Mouse (Mus musculus) MEL (cell line): ENCODE results near the gene Tmprss12. TPM values are rescaled to one million over a fixed set of nuclear protein-coding genes. Genes with fewer than 3 reads are reported as not detected.

Experiments
- DNase-seq: peaks from one replicate; pipeline ENCODE4 v3.0.0; 2011; ENCODE audit warnings: low read depth, low spot score
- H3K27ac ChIP-seq: 2 replicates; pipeline ENCODE4 v1.5.1; 2012; ENCODE audit warnings: low read depth, mild to moderate bottlenecking, control low read depth, low read length, moderate library complexity; ENCODE audit not compliant: control insufficient read depth
- H3K27me3 ChIP-seq, 2 experiments: fragments of 150-350 bp in 1 of 2; sonication (generic) in 1 of 2; 2 replicates each; pipeline ENCODE4 v1.6.1; 2012; ENCODE audit warnings: low read length in 2 of 2, mild to moderate bottlenecking in 2 of 2, improper control_type of control experiment in 1 of 2, moderate library complexity in 1 of 2; ENCODE audit not compliant: insufficient read depth in 2 of 2, control insufficient read depth in 1 of 2
- H3K36me3 ChIP-seq, 2 experiments: 2 replicates each; pipeline ENCODE4 v1.6.1; 2012 to 2014; ENCODE audit warnings: low read length in 2 of 2, improper control_type of control experiment in 1 of 2, inconsistent platforms in 1 of 2, mild to moderate bottlenecking in 1 of 2; ENCODE audit not compliant: insufficient read depth in 2 of 2, control insufficient read depth in 1 of 2
- H3K4me1 ChIP-seq, 2 experiments: fragments of 150-350 bp in 1 of 2; sonication (generic) in 1 of 2; 2 replicates each; pipeline ENCODE4 v1.6.1; 2012; ENCODE audit warnings: low read length in 2 of 2, improper control_type of control experiment in 1 of 2, mild to moderate bottlenecking in 1 of 2; ENCODE audit not compliant: insufficient read depth in 2 of 2, control insufficient read depth in 1 of 2
- H3K4me3 ChIP-seq, 2 experiments: fragments of 150-350 bp in 1 of 2; sonication (generic) in 1 of 2; 2 replicates each; pipeline ENCODE4 v1.5.1; 2012; ENCODE audit warnings: low read depth in 2 of 2, low read length in 2 of 2, mild to moderate bottlenecking in 2 of 2, moderate library complexity in 2 of 2, control low read depth in 1 of 2, improper control_type of control experiment in 1 of 2; ENCODE audit not compliant: control insufficient read depth in 1 of 2, insufficient read depth in 1 of 2
- H3K79me2 ChIP-seq: 2 replicates; pipeline ENCODE4 v1.6.1; 2012; ENCODE audit warnings: mild to moderate bottlenecking, low read length, moderate library complexity; ENCODE audit not compliant: control insufficient read depth, poor library complexity, insufficient read depth
- H3K9ac ChIP-seq: 2 replicates; pipeline ENCODE4 v1.6.1; 2012; ENCODE audit warnings: low read depth, mild to moderate bottlenecking, control low read depth, low read length, moderate library complexity; ENCODE audit not compliant: control insufficient read depth, poor library complexity, severe bottlenecking
- H3K9me3 ChIP-seq: fragments of 150-350 bp; sonication (generic); replicated peaks from 2 replicates; pipeline ENCODE4 v1.6.1; 2012; ENCODE audit warnings: mild to moderate bottlenecking, low read length, improper control_type of control experiment, moderate library complexity; ENCODE audit not compliant: insufficient read depth
- BHLHE40 ChIP-seq: IDR thresholded peaks from 2 replicates; pipeline ENCODE4 v1.6.1; 2012; ENCODE audit warnings: low read depth, mild to moderate bottlenecking, inconsistent platforms, low read length, improper control_type of control experiment, borderline replicate concordance
- CTCF ChIP-seq, 3 experiments: IDR thresholded peaks in 2 of 3; conservative IDR thresholded peaks in 1 of 3; 2 replicates each; pipeline ENCODE4 v1.5.1; 2011 to 2012; ENCODE audit warnings: low read length in 3 of 3, low read depth in 2 of 3, mild to moderate bottlenecking in 2 of 3, improper control_type of control experiment in 1 of 3, inconsistent platforms in 1 of 3, mixed read lengths in 1 of 3, moderate library complexity in 1 of 3; ENCODE audit not compliant: control insufficient read depth in 1 of 3, insufficient read depth in 1 of 3, poor library complexity in 1 of 3, severe bottlenecking in 1 of 3
- E2F4 ChIP-seq: IDR thresholded peaks from 2 replicates; pipeline ENCODE4 v1.6.1; 2011; ENCODE audit warnings: low read depth, low read length, improper control_type of control experiment, borderline replicate concordance
- EP300 ChIP-seq, 2 experiments: IDR thresholded peaks; 2 replicates each; pipeline ENCODE4 v1.6.1; 2011; ENCODE audit warnings: improper control_type of control experiment in 2 of 2, low read length in 2 of 2, low read depth in 1 of 2, mild to moderate bottlenecking in 1 of 2
- ETS1 ChIP-seq: IDR thresholded peaks from 2 replicates; pipeline ENCODE4 v1.6.1; 2012; ENCODE audit warnings: low read depth, mild to moderate bottlenecking, inconsistent platforms, low read length, improper control_type of control experiment, moderate library complexity
- GABPA ChIP-seq: IDR thresholded peaks from 2 replicates; pipeline ENCODE4 v1.6.1; 2012; ENCODE audit warnings: low read depth, mild to moderate bottlenecking, inconsistent platforms, low read length, improper control_type of control experiment, moderate library complexity
- GATA1 ChIP-seq: IDR thresholded peaks from 2 replicates; pipeline ENCODE4 v1.6.1; 2011; ENCODE audit warnings: low read depth, low read length, improper control_type of control experiment
- JUND ChIP-seq: IDR thresholded peaks from 2 replicates; pipeline ENCODE4 v1.6.1; 2011; ENCODE audit warnings: low read depth, mild to moderate bottlenecking, improper control_type of control experiment, low read length
- MAFK ChIP-seq: IDR thresholded peaks from 2 replicates; pipeline ENCODE4 v1.6.1; 2011; ENCODE audit warnings: low read depth, mild to moderate bottlenecking, low read length, improper control_type of control experiment, borderline replicate concordance
- MAX ChIP-seq: IDR thresholded peaks from 2 replicates; pipeline ENCODE4 v1.6.1; 2011; ENCODE audit warnings: low read length, improper control_type of control experiment
- MEF2A ChIP-seq: IDR thresholded peaks from 2 replicates; pipeline ENCODE4 v1.6.1; 2014; ENCODE audit warnings: low read depth, mild to moderate bottlenecking, inconsistent platforms, low read length, improper control_type of control experiment; ENCODE audit not compliant: poor library complexity, insufficient replicate concordance, severe bottlenecking; ENCODE audit errors: extremely low read depth
- MXI1 ChIP-seq: IDR thresholded peaks from 2 replicates; pipeline ENCODE4 v1.6.1; 2011; ENCODE audit warnings: mild to moderate bottlenecking, low read depth, low read length, improper control_type of control experiment
- MYB ChIP-seq: IDR thresholded peaks from 2 replicates; pipeline ENCODE4 v1.6.1; 2011; ENCODE audit warnings: mild to moderate bottlenecking, low read depth, low read length, improper control_type of control experiment
- POLR2A ChIP-seq, 2 experiments: IDR thresholded peaks; 2 replicates each; pipeline ENCODE4 v1.6.1; 2011 to 2012; ENCODE audit warnings: low read length in 2 of 2, mild to moderate bottlenecking in 2 of 2, control low read depth in 1 of 2, improper control_type of control experiment in 1 of 2, low read depth in 1 of 2, moderate library complexity in 1 of 2; ENCODE audit not compliant: control insufficient read depth in 1 of 2, insufficient read depth in 1 of 2, poor library complexity in 1 of 2
- RAD21 ChIP-seq: IDR thresholded peaks from 2 replicates; pipeline ENCODE4 v1.6.1; 2011; ENCODE audit warnings: mild to moderate bottlenecking, low read depth, low read length, improper control_type of control experiment
- RCOR1 ChIP-seq: IDR thresholded peaks from 2 replicates; pipeline ENCODE4 v1.6.1; 2012; ENCODE audit warnings: low read depth, mild to moderate bottlenecking, inconsistent platforms, low read length, improper control_type of control experiment
- TBP ChIP-seq: IDR thresholded peaks from 2 replicates; pipeline ENCODE4 v1.8.0; 2011; ENCODE audit warnings: low read depth, low read length, improper control_type of control experiment
- TCF12 ChIP-seq: IDR thresholded peaks from 2 replicates; pipeline ENCODE4 v1.6.1; 2014; ENCODE audit warnings: low read depth, mild to moderate bottlenecking, inconsistent platforms, low read length, improper control_type of control experiment, moderate library complexity
- USF1 ChIP-seq: IDR thresholded peaks from 2 replicates; pipeline ENCODE4 v1.6.1; 2014; ENCODE audit warnings: low read depth, mild to moderate bottlenecking, inconsistent platforms, low read length, improper control_type of control experiment, moderate library complexity
- USF2 ChIP-seq, 2 experiments: IDR thresholded peaks; 2 replicates each; pipeline ENCODE4 v1.6.1; 2011 to 2012; ENCODE audit warnings: improper control_type of control experiment in 2 of 2, low read length in 2 of 2, borderline replicate concordance in 1 of 2, inconsistent platforms in 1 of 2, low read depth in 1 of 2, mild to moderate bottlenecking in 1 of 2; ENCODE audit not compliant: insufficient read depth in 1 of 2
- ZC3H11A ChIP-seq: IDR thresholded peaks from 2 replicates; pipeline ENCODE4 v1.6.1; 2012; ENCODE audit warnings: low read depth, mild to moderate bottlenecking, inconsistent platforms, low read length, improper control_type of control experiment
- ZKSCAN1 ChIP-seq: IDR thresholded peaks from 2 replicates; pipeline ENCODE4 v1.6.1; 2012; ENCODE audit warnings: low read depth, mild to moderate bottlenecking, inconsistent platforms, low read length, improper control_type of control experiment, moderate library complexity
- polyA plus RNA-seq, 2 experiments: library from polyadenylated mRNA; stranded (reverse) in 1 of 2; unstranded in 1 of 2; fragments of >175 nt in 1 of 2; fragments of >200 nt in 1 of 2; gene quantifications; 2 replicates each; pipeline versions ENCODE4 v1.2.1 to v1.2.4; 2012; ENCODE audit warnings: low replicate concordance in 2 of 2, low read depth in 1 of 2; ENCODE audit not compliant: insufficient read length in 2 of 2, insufficient read depth in 1 of 2, missing spikeins in 1 of 2
- total RNA-seq: library from RNA; depleted of rRNA; stranded (reverse); fragments of 300-350 nt; gene quantifications from 2 replicates; pipeline ENCODE4 v1.2.3, GENCODE M21; 2012

Gene Tmprss12
- total and polyA plus RNA-seq, 3 experiments = not detected

- DNase-seq = peak; percentile 59
- H3K4me3 ChIP-seq = no peak overlapping the region
- H3K27ac ChIP-seq = no peak overlapping the region
- peaks cover 15 to 16% of the 10 kb centered on the region in 2 experiments for H3K4me1 ChIP-seq
- no peaks in the 10 kb centered on the region; a peak in 1 of 4 replicates for H3K27me3 ChIP-seq
- TF ChIP-seq TBP = no peak
- no peak for TF ChIP-seq ZC3H11A
- no peak for TF ChIP-seq GABPA
- no peak for TF ChIP-seq BHLHE40
- TF ChIP-seq ZKSCAN1 = no peak
- TF ChIP-seq POLR2A (IDR thresholded peaks at IDR 0.05; ENCODE audit: control insufficient read depth in 1 of 2, insufficient read depth in 1 of 2, low read depth in 1 of 2, low read length in 2 of 2, poor library complexity in 1 of 2) = no peak
- no peak for TF ChIP-seq CTCF (IDR thresholded peaks at IDR 0.05 in 2 of 3, conservative IDR thresholded peaks at IDR 0.05 in 1 of 3; ENCODE audit: control insufficient read depth in 1 of 3, insufficient read depth in 1 of 3, low read depth in 2 of 3, low read length in 3 of 3, poor library complexity in 1 of 3, severe bottlenecking in 1 of 3)
- no peak for TF ChIP-seq E2F4
- no peak for TF ChIP-seq JUND
- no peak for TF ChIP-seq MAX
- no peak for TF ChIP-seq GATA1
- no peak for TF ChIP-seq TCF12
- no peak for TF ChIP-seq ETS1
- no peak for TF ChIP-seq EP300 (IDR thresholded peaks at IDR 0.05; ENCODE audit: low read depth in 1 of 2, low read length in 2 of 2)
- no peak for TF ChIP-seq MEF2A
- no peak for TF ChIP-seq MAFK
- no peak for TF ChIP-seq MYB
- no peak for TF ChIP-seq RCOR1
- no peak for TF ChIP-seq USF2 (IDR thresholded peaks at IDR 0.05; ENCODE audit: borderline replicate concordance in 1 of 2, insufficient read depth in 1 of 2, low read depth in 1 of 2, low read length in 2 of 2)
- TF ChIP-seq, all 39 proteins: peak for 0
- no peaks in the 10 kb centered on the region for H3K79me2 ChIP-seq
- no peak overlapping the region for H3K9ac ChIP-seq
- H3K36me3 ChIP-seq = peaks cover 0 to 14% of the 10 kb centered on the region in 2 experiments; a peak in 2 of 4 replicates
- no peaks in the 10 kb centered on the region for H3K9me3 ChIP-seq
Observed at GRCm38 (mm10) chr15:100297856-100298255, 17.2 kb downstream of the Tmprss12 start.

- peak overlapping the region; percentile 22; the same call in 1 of the 2 replicates for H3K27ac ChIP-seq
- TF ChIP-seq RAD21 (no peak), POLR2A (IDR thresholded peaks at IDR 0.05; ENCODE audit: control insufficient read depth in 1 of 2, insufficient read depth in 1 of 2, low read depth in 1 of 2, low read length in 2 of 2, poor library complexity in 1 of 2) (no peak), MEF2A (no peak), GABPA (peak; percentile 77; the same call in 1 of the 2 replicates), MAFK (peak; percentile 89), USF1 (0 out of 2 replicates have a peak, but pooled peaks have one; percentile 19), EP300 (IDR thresholded peaks at IDR 0.05; ENCODE audit: low read depth in 1 of 2, low read length in 2 of 2) (no peak), TCF12 (no peak), ETS1 (peak; percentile 73), JUND (no peak), MXI1 (peak; percentile 10; the same call in 1 of the 2 replicates)
- peaks cover 19 to 23% of the 10 kb centered on the region in 2 experiments for H3K4me1 ChIP-seq
- H3K9me3 ChIP-seq = no peaks in the 10 kb centered on the region
- peaks cover 0 to 22% of the 10 kb centered on the region in 2 experiments; a peak in 2 of 4 replicates for H3K36me3 ChIP-seq
- peaks cover 4% of the 10 kb centered on the region; the same call in 1 of the 2 replicates for H3K79me2 ChIP-seq
- no peak overlapping the region for H3K9ac ChIP-seq
- H3K4me3 ChIP-seq = no peak overlapping the region
- H3K27me3 ChIP-seq = no peaks in the 10 kb centered on the region
- peak; percentile 74 for DNase-seq
Observed at GRCm38 (mm10) chr15:100300499-100300898, 19.9 kb downstream of the Tmprss12 start.
